Mouse (Mus musculus) v-Abl transformed pro-B cells (cell line): ENCODE data around the gene Kansl2.

Experiments
- in situ Hi-C, 2 experiments: fragments of 400-800 bp; cut with MboI; formaldehyde crosslinking; loops; one replicate each; pipeline ENCODE4 v1.15.1; 2025; ENCODE audit not compliant: unreplicated experiment in 2 of 2

Kansl2 gene

DNA sequence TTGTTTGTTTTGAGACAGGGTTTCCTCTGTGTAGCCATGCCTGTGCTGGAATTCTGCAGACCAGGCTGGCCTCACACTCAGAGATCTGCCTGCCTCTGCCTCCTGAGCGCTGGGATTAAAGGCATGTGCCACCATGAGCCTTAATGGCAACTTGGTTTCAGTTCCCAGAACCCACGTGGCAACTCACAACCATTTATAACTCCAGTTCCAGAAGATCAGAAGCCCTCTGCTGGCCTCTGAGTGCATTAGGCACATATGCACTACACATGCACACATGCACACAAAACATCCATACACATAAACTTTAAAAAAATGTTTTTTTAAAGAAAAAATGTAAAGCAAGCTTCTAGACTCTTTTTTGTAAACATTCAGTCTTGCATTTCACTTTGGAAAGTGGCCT is 24.7 kb downstream of the Kansl2 start:
- in situ Hi-C loops, result loop anchor here in 1 of 2 experiments (10.0 kb wide), 1 partner anchor 425 kb away; no protein-coding TSS in a partner anchor

GRCm38 (mm10) chr15:98507321-98507720 is 26.7 kb downstream of the Kansl2 start:
- in situ Hi-C loops, result loop anchor here in 1 of 2 experiments (10.0 kb wide), 1 partner anchor 423 kb away; no protein-coding TSS in a partner anchor

- in situ Hi-C loops, result loop anchor here in 1 of 2 experiments (10.0 kb wide), 1 partner anchor 422 kb away; no protein-coding TSS in a partner anchor
Measured at GRCm38 (mm10) chr15:98506253-98506957, 27.7 kb downstream of the Kansl2 start.

DNA sequence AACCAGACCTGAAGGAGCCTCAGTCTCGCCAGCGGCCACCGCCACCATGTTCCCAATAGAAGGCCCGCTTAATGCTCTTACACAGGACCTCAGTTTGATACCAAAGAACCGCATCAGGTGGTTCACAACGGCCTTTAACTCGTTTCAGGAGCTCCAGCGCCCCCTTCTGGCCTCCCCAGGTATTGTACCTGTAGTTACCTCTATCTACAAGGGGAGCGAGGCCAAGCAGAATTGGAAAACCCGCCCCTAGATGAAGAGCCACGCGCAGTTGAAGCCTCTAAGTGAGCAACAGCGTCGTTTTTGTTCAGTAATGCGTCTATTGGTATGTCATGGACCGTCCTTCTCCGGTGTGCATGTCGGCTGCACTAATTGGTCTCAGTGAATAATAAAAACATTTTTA is 29.6 kb downstream of the Kansl2 start:
- in situ Hi-C loops, result loop anchor here (5.0 to 10.0 kb wide), 3 partner anchors 112 to 420 kb away; no protein-coding TSS in a partner anchor

GRCm38 (mm10) chr15:98503317-98503716 is 30.7 kb downstream of the Kansl2 start:
- in situ Hi-C loops, result loop anchor here (5.0 to 10.0 kb wide), 3 partner anchors 111 to 419 kb away; no protein-coding TSS in a partner anchor

- in situ Hi-C loops, result no loop called here
Measured at GRCm38 (mm10) chr15:98497631-98498030, 36.4 kb downstream of the Kansl2 start.

- in situ Hi-C loops, result no loop called here
Measured at GRCm38 (mm10) chr15:98492102-98492501, 42.0 kb downstream of the Kansl2 start, which contains the start of gene Olfr279. TSS of gene Olfr279 (plus strand) at chr15:98492402.

DNA sequence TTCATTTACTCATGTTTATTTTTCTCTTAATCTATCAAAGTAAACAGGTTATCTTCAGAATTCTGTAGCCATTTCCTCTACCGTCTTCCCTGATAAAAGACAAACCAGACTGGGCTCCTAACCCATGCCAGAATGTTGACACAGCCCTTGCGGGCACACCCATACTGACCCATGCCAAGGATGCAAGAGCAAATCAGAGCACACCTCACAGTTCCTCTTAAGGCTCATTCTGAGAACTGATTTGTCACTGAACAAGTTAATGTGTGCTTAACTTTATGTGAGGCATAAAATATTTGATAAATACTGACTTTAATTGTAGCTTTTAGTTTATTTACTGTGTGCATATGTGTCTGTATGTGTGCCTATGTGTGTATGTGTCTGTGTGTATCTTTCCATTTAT is 42.7 kb downstream of the Kansl2 start:
- in situ Hi-C loops, result no loop called here

GRCm38 (mm10) chr15:98486433-98487021 is 47.5 kb downstream of the Kansl2 start:
- in situ Hi-C loops, result loop anchor here in 1 of 2 experiments (10.0 kb wide), 1 partner anchor 392 kb away; the partner anchor contains the start of genes Pfkm and Senp1

DNA sequence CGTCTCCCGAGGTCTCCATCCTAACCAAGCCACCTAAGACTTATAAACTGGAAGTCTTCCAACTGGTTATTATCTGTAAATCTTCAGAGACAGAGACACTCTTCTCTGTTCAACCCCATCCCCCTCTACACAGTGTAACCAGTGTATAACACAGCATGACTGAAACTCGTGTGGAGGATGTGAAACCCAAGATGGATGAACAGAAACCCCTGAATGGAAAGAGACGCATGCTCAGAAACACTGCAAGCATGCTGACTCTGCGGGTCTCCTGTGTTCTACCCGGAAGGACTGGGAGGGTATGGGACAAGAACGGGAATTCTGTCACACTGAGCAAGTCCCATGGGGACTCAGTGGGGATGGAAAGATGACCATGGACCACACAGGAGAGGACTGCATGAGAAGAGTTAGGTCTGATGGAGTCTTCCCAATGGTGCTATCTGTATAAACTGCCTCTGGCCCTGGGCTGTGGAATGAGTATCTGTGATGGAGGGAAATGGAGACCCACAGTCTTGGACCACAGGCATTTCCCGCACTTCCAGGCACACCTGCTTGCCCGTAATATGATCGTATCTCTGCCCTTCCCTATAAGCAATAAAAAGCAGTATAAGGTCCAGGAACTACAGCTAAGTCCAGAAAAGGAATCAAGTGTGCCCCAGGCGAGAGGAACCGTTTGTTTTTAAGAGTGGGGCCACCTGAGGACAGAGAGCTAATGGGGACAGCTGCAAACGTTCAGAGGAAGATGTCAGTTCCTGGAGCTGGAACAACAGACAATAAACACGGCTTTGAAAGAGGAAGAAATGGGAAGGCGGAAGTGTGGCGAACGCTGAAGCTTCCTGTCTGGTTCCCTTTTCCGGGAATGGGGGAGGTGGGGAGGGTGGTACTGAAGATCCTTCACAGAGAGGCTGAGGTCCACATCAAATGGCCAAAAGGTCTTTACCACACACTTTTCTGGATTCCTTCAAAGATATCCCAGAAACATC is 49.9 kb downstream of the Kansl2 start:
- in situ Hi-C loops, result loop anchor here in 1 of 2 experiments (10.0 kb wide), 1 partner anchor 389 kb away; the partner anchor contains the start of genes Pfkm and Senp1

- in situ Hi-C loops, result loop anchor here in 1 of 2 experiments (10.0 kb wide), 1 partner anchor 388 kb away; the partner anchor contains the start of genes Pfkm and Senp1
Measured at GRCm38 (mm10) chr15:98482701-98483100, 51.4 kb downstream of the Kansl2 start, which contains the start of gene Lalba. TSS of gene Lalba (minus strand) at chr15:98482721.

GRCm38 (mm10) chr15:98479568-98480102 is 54.4 kb downstream of the Kansl2 start:
- in situ Hi-C loops, result loop anchor here (10.0 kb wide), 2 partner anchors 295 to 385 kb away; partner anchors contain the start of genes Pfkm (in 1 of the 2) and Senp1 (in 1 of the 2)

DNA sequence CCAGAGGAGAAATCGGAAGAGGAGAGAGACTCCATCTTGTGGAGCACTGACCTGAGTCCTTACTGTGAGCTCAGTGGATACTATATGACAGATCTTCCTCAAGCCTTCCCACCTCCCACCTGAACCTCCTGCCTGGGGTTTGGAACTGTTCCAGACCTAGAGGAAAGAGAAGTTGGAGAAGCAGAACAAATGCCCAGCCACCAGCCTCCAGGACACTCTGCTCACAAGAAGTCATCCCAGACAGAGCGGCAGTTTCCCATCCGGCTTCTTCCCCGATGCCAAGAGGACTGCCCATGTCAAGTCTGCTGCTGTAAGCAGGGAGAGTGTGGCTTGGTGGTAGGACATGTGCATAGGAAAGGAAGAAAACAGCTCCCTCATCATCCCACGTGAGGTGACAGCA is 57.8 kb downstream of the Kansl2 start:
- in situ Hi-C loops, result loop anchor here (10.0 kb wide), 1 partner anchor 291 kb away; no protein-coding TSS in a partner anchor

DNA sequence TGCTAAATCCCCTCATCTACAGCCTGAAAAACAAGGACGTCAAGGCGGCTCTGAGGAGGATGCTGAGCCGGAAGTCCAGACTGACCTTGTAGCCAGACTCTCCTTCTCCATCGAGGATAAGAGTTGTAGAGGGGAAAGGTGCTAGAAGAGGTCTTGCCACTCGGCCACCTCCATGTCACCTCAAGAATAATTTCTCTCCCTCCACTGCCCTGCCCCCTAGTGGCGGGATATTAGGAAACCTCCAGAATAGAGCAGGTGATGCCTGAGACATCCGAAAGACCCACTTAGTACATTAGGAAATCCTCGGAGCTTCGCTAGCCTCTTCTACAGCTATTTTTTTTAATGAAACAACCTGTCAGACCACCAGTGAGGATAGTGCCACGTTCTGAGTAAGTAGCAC is 58.7 kb downstream of the Kansl2 start:
- in situ Hi-C loops, result loop anchor here (10.0 kb wide), 1 partner anchor 291 kb away; no protein-coding TSS in a partner anchor

DNA sequence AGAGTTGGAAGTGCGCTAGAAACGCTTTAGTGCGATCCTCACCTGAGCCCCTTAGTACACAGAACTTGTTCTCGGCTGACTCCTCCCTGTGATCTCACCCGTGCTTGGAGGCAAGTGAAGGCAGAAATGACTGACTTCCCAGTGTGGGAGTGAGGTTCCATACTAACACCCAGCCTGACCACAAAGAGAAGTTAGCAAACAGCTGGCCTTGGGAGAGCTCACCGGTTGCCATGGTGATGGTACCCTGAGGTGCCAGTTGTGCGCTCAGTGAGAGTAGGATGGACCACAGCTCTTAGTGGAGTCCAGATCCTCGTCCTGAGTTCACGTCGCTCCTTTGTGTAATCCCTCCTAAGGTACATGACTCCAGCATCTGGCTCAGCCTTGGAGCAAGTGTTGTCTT is 59.1 kb downstream of the Kansl2 start:
- in situ Hi-C loops, result loop anchor here (10.0 to 25.0 kb wide), 2 partner anchors 290 to 813 kb away; no protein-coding TSS in a partner anchor

DNA sequence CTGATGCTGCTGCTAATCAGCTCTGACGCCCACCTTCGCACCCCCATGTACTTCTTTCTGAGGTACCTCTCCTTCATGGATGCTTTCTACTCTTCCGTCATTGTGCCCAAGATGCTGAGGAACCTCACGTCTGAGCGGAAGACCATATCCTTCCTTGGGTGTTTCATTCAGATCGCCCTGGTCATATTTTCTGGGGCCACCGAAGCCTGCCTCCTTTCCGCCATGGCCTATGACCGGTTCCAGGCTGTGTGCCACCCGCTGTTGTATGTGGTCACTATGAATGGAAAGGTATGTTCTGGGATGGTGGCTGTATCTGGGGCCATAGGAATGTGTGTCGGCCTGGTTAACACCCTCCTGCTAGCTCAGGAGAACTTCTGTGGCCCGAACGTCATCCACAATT is 62.5 kb downstream of the Kansl2 start:
- in situ Hi-C loops, result loop anchor here (10.0 to 25.0 kb wide), 2 partner anchors 287 to 809 kb away; no protein-coding TSS in a partner anchor

- in situ Hi-C loops, result loop anchor here in 1 of 2 experiments (25.0 kb wide), 1 partner anchor 807 kb away; no protein-coding TSS in a partner anchor
Measured at GRCm38 (mm10) chr15:98469596-98469995, 64.5 kb downstream of the Kansl2 start, which contains the start of gene OR5BS1P. TSS of gene OR5BS1P (plus strand) at chr15:98469896.
